Mouse (Mus musculus) E14TG2a.4 (cell line): Measurements from ENCODE around the gene Trafd1.

ENCODE experiments used
- CTCF ChIP-seq: conservative IDR thresholded peaks from 2 replicates; pipeline ENCODE4 v1.5.1; 2014; ENCODE audit warnings: low read length
- NANOG ChIP-seq: IDR thresholded peaks from 2 replicates; pipeline ENCODE4 v1.6.1; 2014; ENCODE audit warnings: borderline replicate concordance, low read length, mixed read lengths
- POU5F1 ChIP-seq: IDR thresholded peaks from 2 replicates; pipeline ENCODE4 v1.6.1; 2014; ENCODE audit warnings: low read length, borderline replicate concordance

DNA sequence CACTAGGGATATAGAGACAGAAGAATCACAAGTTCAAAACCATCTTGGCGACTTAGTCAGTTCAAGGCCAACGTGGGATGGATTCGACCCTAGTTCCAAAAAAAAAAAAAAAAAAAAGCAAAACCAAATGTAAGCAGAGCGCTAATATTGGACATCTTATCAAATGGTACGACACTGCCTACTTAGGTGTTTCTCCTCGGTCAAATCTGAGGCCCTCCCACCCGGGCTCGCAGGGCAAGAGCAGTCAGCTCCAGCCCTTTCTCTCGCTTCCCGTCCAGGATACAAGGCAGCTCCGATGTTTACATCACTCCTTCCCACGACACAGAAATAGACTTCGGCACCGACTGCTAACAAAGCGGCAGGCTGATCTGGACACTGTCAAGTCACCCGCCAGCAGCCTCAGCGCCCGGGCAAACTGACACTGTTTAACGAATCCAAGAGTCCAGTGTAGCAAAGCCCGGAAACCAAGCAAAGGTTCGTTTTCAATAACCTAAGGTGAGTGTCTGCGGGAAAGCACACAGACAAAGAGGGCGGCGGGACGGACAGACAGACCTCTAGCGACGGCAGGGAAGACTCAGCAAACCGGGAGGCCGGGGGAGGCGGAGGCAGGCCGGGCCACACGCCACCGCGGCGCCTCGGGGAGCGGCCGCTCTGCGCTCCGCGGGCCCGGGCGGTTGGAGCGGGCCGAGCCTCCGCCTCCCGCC, 523 bp downstream of the Trafd1 start:
- TF ChIP-seq CTCF (no peak), NANOG (no peak), POU5F1 (no peak)
